Mouse (Mus musculus): ENCODE results near the gene Kcnh4. TPM values are rescaled to one million over a fixed set of nuclear protein-coding genes. Genes with fewer than 3 reads are reported as not detected.
"Not testable (repeated sequence)": the region's sequence is repeated elsewhere in the genome, so short reads cannot be mapped to it uniquely, and the experiment has no call there.

The Kcnh4 gene
- total and polyA plus RNA-seq, 2 experiments from 2014 or later = not detected

DNA sequence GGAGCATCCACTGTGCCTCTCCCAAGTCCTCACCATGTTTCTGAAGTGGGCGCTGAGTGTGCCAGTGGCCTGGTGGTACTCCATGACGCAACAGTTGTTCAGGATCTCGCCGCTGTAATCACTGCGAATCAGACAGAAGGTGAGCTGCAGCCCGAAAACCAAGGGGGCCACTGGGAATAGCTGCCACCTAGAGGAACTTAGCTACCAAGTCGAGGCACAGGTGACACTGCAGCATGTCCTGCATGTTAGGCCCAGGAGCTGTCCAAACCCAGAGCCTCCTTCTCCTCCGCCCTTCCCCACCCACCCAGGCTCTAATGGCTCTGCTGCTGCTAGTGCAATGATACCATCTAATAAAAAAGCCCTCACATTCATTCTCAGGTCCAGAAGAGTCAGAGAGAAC, 36.8 kb upstream of the Kcnh4 start:
- peaks cover 52% of the 10 kb centered on the region for H3K36me3 ChIP-seq (replicated peaks; ENCODE audit: control insufficient read depth, insufficient read depth, low read length)
- no peak overlapping the region for H3K4me2 ChIP-seq (ENCODE audit: low read depth, low read length)
- H3K9me3 ChIP-seq (replicated peaks; ENCODE audit: control insufficient read depth, low read length) = no peaks in the 10 kb centered on the region
- H3K4me1 ChIP-seq (ENCODE audit: control insufficient read depth, insufficient read depth) = no peaks in the 10 kb centered on the region
- H3K9ac ChIP-seq (replicated peaks; ENCODE audit: low read depth, low read length) = no peak overlapping the region
- DNase-seq (ENCODE audit: low spot score) (no peak), ATAC-seq (ENCODE audit: insufficient read depth, low read depth) (no peak)
- WGBS = 75% methylated on average over 8 of the region's 8 CpGs
- H3K27ac ChIP-seq (ENCODE audit: low read depth) = no peak overlapping the region
- H3K4me3 ChIP-seq (ENCODE audit: low read depth, low read length) = no peak overlapping the region
- TF ChIP-seq EP300 (IDR thresholded peaks at IDR 0.05; ENCODE audit: low read depth) (no peak), CTCF (IDR thresholded peaks at IDR 0.05; ENCODE audit: low read depth) (no peak)
- H3K27me3 ChIP-seq (ENCODE audit: control insufficient read depth, insufficient read depth, low read length) = no peaks in the 10 kb centered on the region

DNA sequence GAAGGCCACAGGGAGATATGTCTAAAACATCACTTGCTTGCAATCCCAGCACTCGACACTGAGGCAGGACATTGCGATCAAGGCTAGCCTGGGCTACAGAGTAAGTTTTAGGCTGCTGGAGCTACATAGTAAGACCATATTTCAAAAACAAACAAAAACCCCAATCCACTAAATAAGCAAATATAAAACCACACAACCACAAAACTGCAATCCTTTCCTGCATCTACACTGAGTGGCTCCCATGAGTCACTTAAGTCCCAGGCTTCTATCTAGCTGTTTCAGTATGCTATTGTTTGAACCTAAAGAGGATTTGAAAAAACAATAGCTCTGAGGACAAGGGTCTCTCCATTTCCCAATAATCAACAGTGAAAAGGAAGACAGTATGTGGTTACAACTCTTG, 35.6 kb upstream of the Kcnh4 start:
- DNase-seq (ENCODE audit: low spot score) (no peak), ATAC-seq (ENCODE audit: insufficient read depth, low read depth) (no peak)
- Histone ChIP-seq H3K9me3 (replicated peaks; ENCODE audit: control insufficient read depth, low read length) (no peaks in the 10 kb centered on the region), H3K4me3 (ENCODE audit: low read depth, low read length) (no peak overlapping the region), H3K27ac (ENCODE audit: low read depth) (no peak overlapping the region), H3K27me3 (ENCODE audit: control insufficient read depth, insufficient read depth, low read length) (no peaks in the 10 kb centered on the region), H3K36me3 (replicated peaks; ENCODE audit: control insufficient read depth, insufficient read depth, low read length) (peaks cover 42% of the 10 kb centered on the region), H3K4me2 (ENCODE audit: low read depth, low read length) (no peak overlapping the region), H3K9ac (replicated peaks; ENCODE audit: low read depth, low read length) (no peak overlapping the region), H3K4me1 (ENCODE audit: control insufficient read depth, insufficient read depth) (no peaks in the 10 kb centered on the region)
- TF ChIP-seq EP300 (IDR thresholded peaks at IDR 0.05; ENCODE audit: low read depth) (no peak), CTCF (IDR thresholded peaks at IDR 0.05; ENCODE audit: low read depth) (no peak)
- WGBS = 92% methylated on average over 2 of the region's 2 CpGs

DNA sequence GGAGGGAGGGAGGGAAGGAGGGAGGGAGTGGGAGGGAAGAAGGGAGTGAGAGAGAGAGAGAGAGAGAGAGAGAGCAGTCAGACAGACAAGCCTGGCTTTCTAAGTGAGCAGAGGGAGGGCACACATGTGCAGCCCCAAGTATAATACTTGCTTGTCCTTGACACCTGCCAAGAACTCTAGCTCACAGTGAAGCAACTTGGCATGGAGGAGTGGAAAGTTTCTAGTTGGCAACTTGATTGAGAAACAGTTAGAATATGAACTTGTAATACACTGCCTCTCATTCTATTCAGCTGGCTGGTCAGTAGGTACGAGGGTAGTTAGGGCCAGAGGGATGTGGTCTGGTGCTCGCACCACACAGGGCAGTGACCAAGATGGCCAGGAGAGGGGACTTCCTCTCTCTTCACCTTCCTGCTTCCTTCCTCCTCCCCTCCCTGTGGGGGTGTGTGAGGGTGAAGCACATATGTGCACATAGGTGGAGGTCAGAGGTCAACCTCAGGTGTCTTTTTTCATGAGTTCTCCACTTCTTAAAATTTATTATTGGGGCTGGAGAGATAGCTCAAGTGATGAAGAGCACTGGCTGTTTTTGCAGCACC, 31.8 kb upstream of the Kcnh4 start:
- Histone ChIP-seq H3K36me3 (replicated peaks; ENCODE audit: control insufficient read depth, insufficient read depth, low read length) (peaks cover 55% of the 10 kb centered on the region), H3K4me1 (ENCODE audit: control insufficient read depth, insufficient read depth) (no peaks in the 10 kb centered on the region), H3K27me3 (ENCODE audit: control insufficient read depth, insufficient read depth, low read length) (no peaks in the 10 kb centered on the region), H3K4me3 (ENCODE audit: low read depth, low read length) (no peak overlapping the region), H3K27ac (ENCODE audit: low read depth) (peak overlapping the region; percentile 69), H3K9ac (replicated peaks; ENCODE audit: low read depth, low read length) (no peak overlapping the region), H3K4me2 (ENCODE audit: low read depth, low read length) (no peak overlapping the region), H3K9me3 (replicated peaks; ENCODE audit: control insufficient read depth, low read length) (no peaks in the 10 kb centered on the region)
- peak; percentile 59 for ATAC-seq (ENCODE audit: insufficient read depth, low read depth)
- peak; percentile 36 for DNase-seq (ENCODE audit: low spot score)
- TF ChIP-seq CTCF (IDR thresholded peaks at IDR 0.05; ENCODE audit: low read depth) = no peak
- TF ChIP-seq EP300 (IDR thresholded peaks at IDR 0.05; ENCODE audit: low read depth) = no peak
- 71% methylated on average over 2 of the region's 2 CpGs for WGBS

DNA sequence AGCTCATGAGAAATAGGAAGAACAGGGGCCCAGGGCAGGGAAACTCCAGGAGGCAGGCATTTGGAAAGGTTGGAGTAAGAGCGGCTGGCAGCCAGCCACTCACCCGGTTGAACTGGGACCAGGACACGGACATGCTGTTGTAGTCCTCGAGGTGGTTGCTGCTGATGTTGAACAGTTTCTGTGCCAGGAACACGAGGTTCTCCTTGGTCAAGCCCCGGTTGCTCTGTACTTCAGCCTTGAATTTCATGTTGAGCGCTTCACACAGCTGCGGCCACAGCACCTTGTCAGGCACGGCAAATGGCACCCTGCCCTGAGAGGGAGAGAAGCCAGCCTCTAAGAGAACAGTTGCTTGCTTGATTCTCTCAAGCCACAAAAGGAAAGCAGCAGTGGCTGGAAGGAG, 30.9 kb upstream of the Kcnh4 start:
- H3K36me3 ChIP-seq (replicated peaks; ENCODE audit: control insufficient read depth, insufficient read depth, low read length) = peaks cover 56% of the 10 kb centered on the region
- 46% methylated on average over 9 of the region's 9 CpGs for WGBS
- peak overlapping the region; percentile 69 for H3K27ac ChIP-seq (ENCODE audit: low read depth)
- DNase-seq (ENCODE audit: low spot score) (peak; percentile 60), ATAC-seq (ENCODE audit: insufficient read depth, low read depth) (peak; percentile 80)
- H3K9ac ChIP-seq (replicated peaks; ENCODE audit: low read depth, low read length); H3K4me1 ChIP-seq (ENCODE audit: control insufficient read depth, insufficient read depth); H3K4me3 ChIP-seq (ENCODE audit: low read depth, low read length); H3K4me2 ChIP-seq (ENCODE audit: low read depth, low read length); H3K9me3 ChIP-seq (replicated peaks; ENCODE audit: control insufficient read depth, low read length); H3K27me3 ChIP-seq (ENCODE audit: control insufficient read depth, insufficient read depth, low read length): not testable (repeated sequence)

DNA sequence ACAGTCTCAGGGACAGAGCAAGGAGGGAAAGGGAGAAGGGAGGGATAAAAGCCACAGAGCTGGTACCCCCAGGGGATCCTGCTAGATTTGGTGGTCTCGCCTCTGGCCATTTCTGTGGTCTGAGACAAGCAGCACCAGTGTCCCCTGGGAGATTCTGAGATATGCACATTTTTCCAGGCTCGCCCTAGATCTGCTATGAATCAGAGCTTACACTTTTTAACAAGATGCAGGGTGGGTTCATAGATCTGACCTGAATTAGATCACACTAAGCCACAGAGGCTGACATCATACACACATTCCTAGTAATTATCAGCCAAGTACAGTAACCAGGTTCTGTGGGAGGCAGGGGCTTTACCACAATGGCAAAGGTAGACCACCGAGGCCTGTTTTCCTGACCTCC, 30.0 kb upstream of the Kcnh4 start:
- H3K9me3 ChIP-seq (replicated peaks; ENCODE audit: control insufficient read depth, low read length) = no peaks in the 10 kb centered on the region
- H3K4me3 ChIP-seq (ENCODE audit: low read depth, low read length) = no peak overlapping the region
- no peak for ATAC-seq (ENCODE audit: insufficient read depth, low read depth)
- no peak overlapping the region; the same call in 1 of the 2 replicates for H3K27ac ChIP-seq (ENCODE audit: low read depth)
- no peak for TF ChIP-seq EP300 (IDR thresholded peaks at IDR 0.05; ENCODE audit: low read depth)
- no peak for TF ChIP-seq CTCF (IDR thresholded peaks at IDR 0.05; ENCODE audit: low read depth)
- no peak overlapping the region for H3K4me2 ChIP-seq (ENCODE audit: low read depth, low read length)
- H3K4me1 ChIP-seq (ENCODE audit: control insufficient read depth, insufficient read depth) = no peaks in the 10 kb centered on the region
- peaks cover 59% of the 10 kb centered on the region for H3K36me3 ChIP-seq (replicated peaks; ENCODE audit: control insufficient read depth, insufficient read depth, low read length)
- no peak for DNase-seq (ENCODE audit: low spot score)
- no peak overlapping the region for H3K9ac ChIP-seq (replicated peaks; ENCODE audit: low read depth, low read length)
- no peaks in the 10 kb centered on the region for H3K27me3 ChIP-seq (ENCODE audit: control insufficient read depth, insufficient read depth, low read length)
- 87% methylated on average over 3 of the region's 3 CpGs for WGBS

DNA sequence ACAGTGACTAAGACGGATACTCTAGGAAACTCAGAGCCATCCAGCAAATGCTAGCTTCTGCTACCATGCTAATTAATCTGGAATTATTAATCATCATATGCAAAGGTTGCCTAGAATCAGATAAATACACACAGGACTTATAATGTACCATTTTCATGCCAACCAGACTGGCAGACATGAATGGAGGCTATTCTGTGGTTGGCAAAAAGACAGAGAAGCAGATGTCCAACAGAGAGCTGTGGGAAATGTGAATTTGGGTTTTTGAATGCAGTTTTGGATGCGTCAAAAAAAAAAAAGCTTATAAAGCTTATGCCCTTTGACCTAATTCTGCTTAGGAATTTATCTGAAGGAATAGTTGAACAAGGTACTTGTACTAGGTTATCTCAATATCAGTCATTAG, 26.0 kb upstream of the Kcnh4 start:
- Histone ChIP-seq H3K4me1 (ENCODE audit: control insufficient read depth, insufficient read depth) (no peaks in the 10 kb centered on the region), H3K27ac (ENCODE audit: low read depth) (no peak overlapping the region), H3K9me3 (replicated peaks; ENCODE audit: control insufficient read depth, low read length) (no peaks in the 10 kb centered on the region), H3K27me3 (ENCODE audit: control insufficient read depth, insufficient read depth, low read length) (no peaks in the 10 kb centered on the region), H3K9ac (replicated peaks; ENCODE audit: low read depth, low read length) (no peak overlapping the region), H3K4me3 (ENCODE audit: low read depth, low read length) (no peak overlapping the region), H3K36me3 (replicated peaks; ENCODE audit: control insufficient read depth, insufficient read depth, low read length) (peaks cover 89% of the 10 kb centered on the region), H3K4me2 (ENCODE audit: low read depth, low read length) (no peak overlapping the region)
- TF ChIP-seq EP300 (IDR thresholded peaks at IDR 0.05; ENCODE audit: low read depth) (no peak), CTCF (IDR thresholded peaks at IDR 0.05; ENCODE audit: low read depth) (no peak)
- 97% methylated on average over 2 of the region's 2 CpGs for WGBS
- no peak for DNase-seq (ENCODE audit: low spot score)
- ATAC-seq (ENCODE audit: insufficient read depth, low read depth) = no peak

All from heart, postnatal 0 days (tissue).